Mouse (Mus musculus) neutrophil, adult 5-6 weeks (primary cell): ENCODE measurements around the gene Olfr763. TPM values are rescaled to one million over a fixed set of nuclear protein-coding genes. Genes with fewer than 3 reads are reported as not detected.
A peak's percentile ranks its signal among the peaks of the same experiment; 100 is the strongest.
"Not testable (repeated sequence)": the region's sequence is repeated elsewhere in the genome, so short reads cannot be mapped to it uniquely, and the experiment has no call there.

Experiments
- ATAC-seq: fragments of 151-379, 151-347 bp; 2 replicates; pipeline ENCODE4 v1.8.0; 2017; ENCODE audit warnings: mild to moderate bottlenecking, moderate TSS enrichment; ENCODE audit not compliant: insufficient number of reproducible peaks, poor library complexity, low FRiP score, severe bottlenecking; ENCODE audit errors: extremely low read depth
- total RNA-seq: library from RNA; stranded (forward); fragments of 200-1000 nt; gene quantifications from 2 replicates; pipeline ENCODE4 v1.2.3, GENCODE M21; 2017

Gene Olfr763
- total RNA-seq, result not detected in 2 replicates

- ATAC-seq, result no peak
Observed at GRCm38 (mm10) chr10:129010288-129010841, at the start of gene Olfr763. Gene Olfr763, plus strand, starts transcription at chr10:129010791.

DNA sequence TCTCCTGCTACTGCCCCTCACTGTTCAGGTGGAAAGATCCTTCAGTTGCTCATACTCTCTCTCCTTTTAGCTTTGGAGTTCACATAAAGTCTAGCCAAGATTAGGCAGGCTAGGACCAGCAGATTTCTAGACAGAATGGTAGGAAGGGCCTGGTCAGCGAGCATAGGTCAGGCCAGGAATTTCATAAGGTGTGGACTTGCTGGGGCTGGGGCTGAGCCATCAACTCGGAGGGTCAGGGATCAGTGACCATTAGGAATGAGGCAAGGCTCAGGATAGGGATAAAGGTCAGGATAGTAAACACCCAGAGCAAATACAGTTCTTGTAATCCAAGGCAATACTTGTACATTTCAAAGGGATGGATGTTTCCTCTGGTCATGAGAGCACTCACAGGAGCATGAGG lies 45.6 kb upstream of the Olfr763 start:
- no peak for ATAC-seq

DNA sequence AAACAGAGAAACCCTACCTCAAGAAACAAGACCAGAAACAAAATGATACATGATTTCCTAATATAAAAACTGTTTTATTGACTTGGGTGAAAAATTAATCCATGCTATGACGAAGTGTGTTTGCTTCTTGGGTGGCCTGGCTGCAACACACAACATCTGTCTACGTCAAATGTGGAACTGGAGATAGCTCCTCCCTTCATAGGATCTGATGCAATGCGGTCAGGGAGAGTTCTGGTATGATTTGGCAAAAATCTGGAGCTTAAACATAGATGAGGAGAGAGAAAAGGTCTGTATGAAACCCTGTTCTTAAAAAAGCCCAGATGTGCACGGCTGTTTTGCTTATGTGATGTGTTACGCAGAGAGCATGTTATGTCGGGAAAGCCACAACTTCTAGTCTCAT lies 44.7 kb upstream of the Olfr763 start:
- peak; percentile 87 for ATAC-seq

DNA sequence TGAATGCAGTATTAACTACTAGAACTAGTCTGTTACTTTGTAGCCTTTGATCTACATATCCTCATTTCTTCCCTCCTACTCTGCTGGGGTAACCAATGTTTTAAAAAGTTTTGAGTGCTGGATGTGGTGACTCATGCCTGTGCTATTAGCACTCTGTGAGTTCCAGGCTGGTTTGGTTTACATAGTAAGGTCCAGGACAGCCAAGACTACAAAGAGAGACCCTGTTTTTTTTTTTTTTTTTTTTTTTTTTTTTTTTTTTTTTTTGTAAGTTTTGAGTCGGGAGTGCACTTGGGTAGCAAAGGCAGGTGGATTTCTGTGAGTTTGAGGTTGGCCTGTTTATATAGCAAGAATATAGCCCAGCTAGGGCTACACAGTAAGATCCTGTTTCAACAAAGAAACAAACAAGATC lies 42.2 kb upstream of the Olfr763 start:
- ATAC-seq, result no peak

GRCm38 (mm10) chr10:128970740-128971250 lies 39.8 kb upstream of the Olfr763 start:
- ATAC-seq, result no peak

DNA sequence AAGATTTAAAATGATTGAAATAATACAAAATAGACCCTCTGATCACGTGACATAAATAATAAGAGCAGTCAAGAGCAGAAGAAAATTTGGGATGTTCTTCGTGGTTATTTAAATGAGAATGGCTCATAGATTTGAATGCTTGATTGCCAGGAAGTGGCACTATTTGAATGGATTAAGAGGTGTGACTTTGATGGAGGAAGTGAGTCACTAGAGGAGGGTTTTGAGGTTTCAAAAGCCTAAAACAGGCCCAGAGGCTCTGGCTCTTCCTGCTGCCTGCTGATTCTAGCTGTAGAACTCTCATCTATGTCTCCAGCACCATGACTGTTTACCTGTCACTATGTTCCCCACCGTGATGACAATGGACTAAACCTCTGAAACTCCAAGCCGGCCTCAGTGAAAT lies 37.8 kb upstream of the Olfr763 start:
- ATAC-seq, result no peak

DNA sequence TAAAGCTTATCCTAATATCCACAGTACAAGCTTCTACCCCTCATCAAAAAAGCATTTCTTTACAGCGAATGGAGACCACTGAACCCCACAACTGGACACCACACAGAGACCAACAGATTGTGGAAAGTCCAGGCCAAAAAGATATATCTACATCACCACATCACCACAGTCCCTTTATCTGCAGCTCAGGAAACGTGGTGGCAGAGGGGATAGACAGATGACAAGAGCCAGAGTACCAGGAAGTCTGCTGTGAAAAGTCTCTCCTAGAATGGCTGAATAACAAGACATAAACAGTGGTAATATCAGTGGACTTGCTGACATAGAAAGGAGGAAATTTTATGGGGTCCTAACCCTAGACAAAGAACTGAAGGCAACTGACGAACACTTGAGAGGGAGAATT lies 34.2 kb upstream of the Olfr763 start:
- no peak for ATAC-seq

DNA sequence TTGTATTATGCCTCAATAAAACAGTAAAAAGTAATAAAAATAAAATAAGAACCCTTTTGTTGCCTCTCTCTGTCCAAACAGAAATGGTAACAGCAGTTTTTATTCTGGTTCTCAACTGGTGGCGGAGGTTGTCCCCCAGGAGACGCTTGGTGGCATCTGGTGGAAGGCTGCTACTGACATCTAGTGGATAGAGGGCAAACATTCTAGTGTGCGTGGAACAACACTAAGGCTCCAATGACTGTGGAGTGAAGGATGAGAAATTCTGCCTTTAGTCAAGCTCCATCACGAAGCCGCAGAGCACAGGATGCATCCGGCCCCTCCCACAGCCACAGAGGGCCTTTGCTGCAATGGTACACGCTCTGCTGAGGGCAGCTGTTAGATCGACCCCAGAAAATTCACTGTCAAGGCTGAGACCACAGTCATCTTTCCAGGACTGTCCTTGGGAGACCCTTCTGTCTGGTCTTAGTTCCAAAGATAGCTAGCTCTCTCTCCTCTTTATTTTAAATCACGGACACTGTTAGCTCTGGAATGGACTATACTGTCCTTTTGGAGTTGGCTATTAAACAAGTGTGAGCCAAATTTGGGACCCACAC lies 33.0 kb upstream of the Olfr763 start:
- 0 out of 2 replicates have a peak, but pooled peaks have one; percentile 53 for ATAC-seq

- no peak for ATAC-seq
Observed at GRCm38 (mm10) chr10:128980644-128981365, 29.8 kb upstream of the Olfr763 start.

GRCm38 (mm10) chr10:128989131-128989530 lies 21.5 kb upstream of the Olfr763 start, which contains the start of gene Olfr9:
Gene Olfr9, plus strand, starts transcription at chr10:128989431.
- not testable (repeated sequence) for ATAC-seq

- 0 out of 2 replicates have a peak, but pooled peaks have one; percentile 3 for ATAC-seq
Observed at GRCm38 (mm10) chr10:128990129-128990850, 20.3 kb upstream of the Olfr763 start.

- no peak for ATAC-seq
Observed at GRCm38 (mm10) chr10:128990994-128991393, 19.6 kb upstream of the Olfr763 start.

- no peak for ATAC-seq
Observed at GRCm38 (mm10) chr10:128995796-128996195, 14.8 kb upstream of the Olfr763 start.

DNA sequence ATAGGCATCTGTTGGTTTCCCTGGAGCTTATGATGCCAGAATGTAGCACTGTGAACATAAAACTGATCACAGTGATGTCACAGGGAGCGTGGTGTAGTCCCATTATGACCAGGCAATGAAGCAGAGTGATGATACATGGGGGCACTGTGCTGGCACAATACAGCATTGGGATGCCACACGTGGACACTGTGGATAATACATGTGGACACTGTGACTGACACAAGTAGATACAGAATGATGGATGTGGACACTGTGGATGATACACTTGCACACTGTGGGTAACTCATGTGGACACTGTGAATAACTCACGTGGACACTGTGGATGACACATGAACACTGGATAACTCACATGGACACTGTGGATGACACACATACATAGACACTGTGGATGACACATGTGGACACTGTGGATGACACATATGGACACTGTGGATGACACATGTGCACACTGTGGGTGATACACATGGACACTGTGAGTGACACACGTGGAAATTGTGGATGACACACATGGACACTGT lies 14.0 kb upstream of the Olfr763 start:
- ATAC-seq, result no peak

GRCm38 (mm10) chr10:129004032-129004920 lies 6.3 kb upstream of the Olfr763 start:
- no peak for ATAC-seq

GRCm38 (mm10) chr10:129011511-129011910 lies 920 bp downstream of the Olfr763 start:
- ATAC-seq, result peak; percentile 13; the same call in 1 of the 2 replicates

DNA sequence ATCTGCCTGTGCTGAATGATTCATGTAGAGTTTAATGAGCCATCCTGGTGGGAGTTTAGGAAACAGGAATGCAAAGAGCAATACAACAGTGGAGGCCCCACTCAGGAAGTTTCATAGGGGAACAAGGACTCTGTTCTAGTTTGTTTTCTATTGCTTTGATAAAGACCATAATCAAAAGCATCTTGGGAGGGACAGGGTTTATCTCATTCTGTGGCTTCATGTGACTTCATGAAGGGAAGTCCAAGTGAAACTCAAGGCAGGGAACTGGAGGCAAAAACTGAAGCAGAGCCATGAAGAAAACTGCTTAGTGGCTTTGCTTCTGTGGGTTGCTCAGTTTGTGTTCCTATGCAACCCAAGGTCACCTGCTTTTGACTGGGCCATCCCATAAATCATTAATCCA lies 3.9 kb downstream of the Olfr763 start:
- ATAC-seq, result no peak

GRCm38 (mm10) chr10:129023319-129023718 lies 12.7 kb downstream of the Olfr763 start:
- no peak for ATAC-seq
